Mouse (Mus musculus): ENCODE measurements around the gene Dera.
"Not testable (repeated sequence)": the region's sequence is repeated elsewhere in the genome, so short reads cannot be mapped to it uniquely, and the experiment has no call there.

Dera gene

GRCm38 (mm10) chr6:137754056-137754856, at the start of gene Dera:
Dera (plus strand) TSS chr6:137754546.
- DNase-seq = peak; percentile 95

GRCm38 (mm10) chr6:137706209-137706608, 48.1 kb upstream of the Dera start:
- DNase-seq = no peak

GRCm38 (mm10) chr6:137708726-137709405, 45.5 kb upstream of the Dera start:
- not testable (repeated sequence) for DNase-seq

- DNase-seq = no peak
Measured at GRCm38 (mm10) chr6:137710179-137711037, 43.9 kb upstream of the Dera start.

- no peak for DNase-seq
Measured at GRCm38 (mm10) chr6:137712654-137713309, 41.6 kb upstream of the Dera start.

- no peak for DNase-seq
Measured at GRCm38 (mm10) chr6:137713310-137713664, 41.1 kb upstream of the Dera start.

- no peak for DNase-seq
Measured at GRCm38 (mm10) chr6:137716802-137717201, 37.5 kb upstream of the Dera start.

GRCm38 (mm10) chr6:137722220-137722931, 32.0 kb upstream of the Dera start:
- DNase-seq = no peak

- peak; percentile 49 for DNase-seq
Measured at GRCm38 (mm10) chr6:137723898-137724297, 30.4 kb upstream of the Dera start.

- peak; percentile 15 for DNase-seq
Measured at GRCm38 (mm10) chr6:137734460-137734845, 19.9 kb upstream of the Dera start.

- peak; percentile 98 for DNase-seq
Measured at GRCm38 (mm10) chr6:137734846-137735609, 19.3 kb upstream of the Dera start, which contains the start of gene Strap. Strap (plus strand) TSS chr6:137735078.

GRCm38 (mm10) chr6:137735671-137736238, 18.6 kb upstream of the Dera start:
- DNase-seq = peak; percentile 10

GRCm38 (mm10) chr6:137740972-137741371, 13.4 kb upstream of the Dera start:
- DNase-seq = no peak

GRCm38 (mm10) chr6:137744700-137745099, 9.6 kb upstream of the Dera start:
- no peak for DNase-seq

- peak; percentile 23 for DNase-seq
Measured at GRCm38 (mm10) chr6:137747174-137747928, 7.0 kb upstream of the Dera start.

GRCm38 (mm10) chr6:137751551-137752274, 2.6 kb upstream of the Dera start:
- peak; percentile 45 for DNase-seq

- DNase-seq = no peak
Measured at GRCm38 (mm10) chr6:137752275-137752655, 2.1 kb upstream of the Dera start.

GRCm38 (mm10) chr6:137754857-137755232, 499 bp downstream of the Dera start:
- DNase-seq = no peak

- DNase-seq = peak; percentile 57
Measured at GRCm38 (mm10) chr6:137756310-137756709, 2.0 kb downstream of the Dera start.

All from kidney, postnatal 10 days (tissue).